Comparison of ENCODE assay signal across 8 mouse cellular contexts in the genomic region with DNA sequence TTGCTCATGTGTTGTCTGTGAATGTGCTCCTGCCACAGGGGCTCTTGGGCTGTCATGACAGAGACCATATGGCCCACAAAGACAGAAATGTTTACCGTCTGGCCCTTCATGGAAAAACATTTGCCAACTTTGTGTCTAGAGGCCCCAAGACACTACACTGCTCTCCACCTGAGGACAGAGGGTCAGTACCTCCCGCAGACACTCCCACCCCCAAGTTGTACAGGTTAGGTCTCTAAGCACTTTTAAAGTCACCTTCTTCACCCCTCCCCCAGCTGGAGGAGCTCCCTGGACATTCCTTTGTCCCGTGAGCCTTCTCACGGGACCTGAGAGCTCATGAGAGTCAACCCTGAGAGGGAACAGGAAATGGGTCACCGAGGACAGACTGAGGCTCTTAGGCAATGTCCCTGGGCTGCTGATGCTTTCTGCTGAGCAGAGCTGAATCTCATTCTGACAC. TPM values are rescaled to one million over a fixed set of nuclear protein-coding genes. Genes with fewer than 3 reads are reported as not detected.
DNase-seq lines count a peak whose midpoint lies in the region; ATAC-seq and TF ChIP-seq lines count a peak whose summit lies in the region.

No protein-coding gene starts in this region.

- no peaks in the 10 kb centered on the region for H3K36me3 ChIP-seq in heart, embryonic 12.5 days
- H3K36me3 ChIP-seq in hindbrain, embryonic 15.5 days = peaks cover 15% of the 10 kb centered on the region
- no peaks in the 10 kb centered on the region for H3K36me3 ChIP-seq in lung, postnatal 0 days (ENCODE audit: insufficient read depth, low read length)
- peaks cover 35% of the 10 kb centered on the region for H3K36me3 ChIP-seq in midbrain, postnatal 0 days (ENCODE audit: insufficient read depth, low read length)

- TF ChIP-seq CTCF in lung, postnatal 0 days (IDR thresholded peaks at IDR 0.05) = no peak
- TF ChIP-seq CTCF in midbrain, postnatal 0 days (IDR thresholded peaks at IDR 0.05) = no peak

- H3K27ac ChIP-seq in heart, embryonic 12.5 days (ENCODE audit: poor library complexity, severe bottlenecking) = no peak overlapping the region; the same call in 1 of the 2 replicates
- peak overlapping the region; percentile 64 for H3K27ac ChIP-seq in hindbrain, embryonic 15.5 days (replicated peaks)
- peak overlapping the region; percentile 94 for H3K27ac ChIP-seq in lung, postnatal 0 days (ENCODE audit: low read length)
- H3K27ac ChIP-seq in midbrain, postnatal 0 days (ENCODE audit: low read depth, low read length) = no peak overlapping the region

- peaks cover 45% of the 10 kb centered on the region for H3K4me1 ChIP-seq in heart, embryonic 12.5 days (replicated peaks)
- peaks cover 35% of the 10 kb centered on the region for H3K4me1 ChIP-seq in hindbrain, embryonic 15.5 days (replicated peaks)
- H3K4me1 ChIP-seq in lung, postnatal 0 days (ENCODE audit: insufficient read depth, low read depth, low read length) = peaks cover 26% of the 10 kb centered on the region; the same call in 1 of the 2 replicates
- no peaks in the 10 kb centered on the region for H3K4me1 ChIP-seq in midbrain, postnatal 0 days (ENCODE audit: insufficient read depth, low read length)

- H3K4me2 ChIP-seq in heart, embryonic 12.5 days = no peak overlapping the region
- no peak overlapping the region for H3K4me2 ChIP-seq in hindbrain, embryonic 15.5 days
- H3K4me2 ChIP-seq in lung, postnatal 0 days (replicated peaks; ENCODE audit: low read depth, low read length) = no peak overlapping the region
- H3K4me2 ChIP-seq in midbrain, postnatal 0 days (ENCODE audit: low read depth, low read length, poor library complexity, severe bottlenecking) = no peak overlapping the region

- H3K27me3 ChIP-seq in heart, embryonic 12.5 days (replicated peaks) = no peaks in the 10 kb centered on the region
- no peaks in the 10 kb centered on the region for H3K27me3 ChIP-seq in hindbrain, embryonic 15.5 days
- no peaks in the 10 kb centered on the region for H3K27me3 ChIP-seq in lung, postnatal 0 days (replicated peaks; ENCODE audit: insufficient read depth, low read length)
- no peaks in the 10 kb centered on the region for H3K27me3 ChIP-seq in midbrain, postnatal 0 days (ENCODE audit: insufficient read depth, low read length)

- no peak; the same call in 1 of the 2 replicates for ATAC-seq in heart, embryonic 12.5 days (ENCODE audit: insufficient number of reproducible peaks, low FRiP score)
- no peak for ATAC-seq in hindbrain, embryonic 15.5 days (ENCODE audit: low FRiP score, low read depth)
- peak; percentile 85 for ATAC-seq in lung, postnatal 0 days
- ATAC-seq in midbrain, postnatal 0 days (ENCODE audit: low FRiP score) = no peak

- 24% methylated on average over 5 of the region's 5 CpGs for WGBS in heart, embryonic 12.5 days
- WGBS in hindbrain, embryonic 15.5 days = 52% methylated on average over 5 of the region's 5 CpGs
- WGBS in lung, postnatal 0 days = 16% methylated on average over 5 of the region's 5 CpGs
- 58% methylated on average over 5 of the region's 5 CpGs for WGBS in midbrain, postnatal 0 days

- peak; percentile 99 for TF ChIP-seq EP300 in lung, postnatal 0 days (IDR thresholded peaks at IDR 0.05)

- no peaks in the 10 kb centered on the region for H3K9me3 ChIP-seq in heart, embryonic 12.5 days (replicated peaks)
- H3K9me3 ChIP-seq in hindbrain, embryonic 15.5 days = no peaks in the 10 kb centered on the region
- H3K9me3 ChIP-seq in lung, postnatal 0 days (ENCODE audit: low read length) = no peaks in the 10 kb centered on the region
- no peaks in the 10 kb centered on the region for H3K9me3 ChIP-seq in midbrain, postnatal 0 days (ENCODE audit: low read length)

- no peak overlapping the region for H3K4me3 ChIP-seq in heart, embryonic 12.5 days
- no peak overlapping the region for H3K4me3 ChIP-seq in hindbrain, embryonic 15.5 days
- H3K4me3 ChIP-seq in lung, postnatal 0 days (ENCODE audit: low read depth, low read length) = no peak overlapping the region
- no peak overlapping the region for H3K4me3 ChIP-seq in midbrain, postnatal 0 days (ENCODE audit: low read depth, low read length)

- H3K9ac ChIP-seq in heart, embryonic 12.5 days = no peak overlapping the region
- H3K9ac ChIP-seq in hindbrain, embryonic 15.5 days = no peak overlapping the region
- H3K9ac ChIP-seq in lung, postnatal 0 days (replicated peaks; ENCODE audit: low read depth) = no peak overlapping the region
- H3K9ac ChIP-seq in midbrain, postnatal 0 days (replicated peaks; ENCODE audit: low read length, poor library complexity, severe bottlenecking) = no peak overlapping the region

- peak; percentile 98 for DNase-seq in heart, adult 11 months
- DNase-seq in brain, adult 2 months (ENCODE audit: low read depth, low spot score) = peak; percentile 71
- peak; percentile 93 for DNase-seq in lung, postnatal 0 days (ENCODE audit: low spot score)
- no peak for DNase-seq in left cerebral cortex, postnatal 10 days (ENCODE audit: extremely low spot score in 1 of 2, low spot score in 2 of 2)
- DNase-seq in spleen, adult 18-20 months = no peak
- DNase-seq in midbrain, postnatal 0 days (ENCODE audit: low spot score) = no peak

- intact Hi-C loops in left cerebral cortex, postnatal 10 days (cut with DNase I) = no loop called here

RNA-seq across cellular contexts. Expression of a gene that starts 18.2 kb away (rescaled TPM):
- 4.1 and 4.3 TPM in 2 replicates for polyA plus RNA-seq in heart, embryonic 12.5 days (2016; fragmentation: Nextera tagmentation; extraction: Ambion mirVana)
- 15.2 and 17.6 TPM in 2 replicates for polyA plus RNA-seq in hindbrain, embryonic 15.5 days (2015; fragmentation: Nextera tagmentation; extraction: Ambion mirVana)
- 18.2 and 24.0 TPM in 2 replicates for polyA plus RNA-seq in lung, postnatal 0 days (2015; fragmentation: Nextera tagmentation; extraction: Ambion mirVana)
- 10 to 100 TPM; 48.4 to 51.2 TPM for total RNA-seq in left cerebral cortex, postnatal 10 days (2021)
- total RNA-seq in midbrain, postnatal 0 days (2014; rRNA removed) = 34.3 and 34.5 TPM in 2 replicates
- polyA plus RNA-seq in midbrain, postnatal 0 days (2015; fragmentation: Nextera tagmentation; extraction: Ambion mirVana) = 17.0 and 20.4 TPM in 2 replicates

RNA-seq across cellular contexts. Expression of a gene that starts 36.3 kb away (rescaled TPM):
- 12.3 and 13.8 TPM in 2 replicates for polyA plus RNA-seq in heart, embryonic 12.5 days (2016; fragmentation: Nextera tagmentation; extraction: Ambion mirVana)
- 4.0 and 4.5 TPM in 2 replicates for polyA plus RNA-seq in hindbrain, embryonic 15.5 days (2015; fragmentation: Nextera tagmentation; extraction: Ambion mirVana)
- polyA plus RNA-seq in lung, postnatal 0 days (2015; fragmentation: Nextera tagmentation; extraction: Ambion mirVana) = 18.5 and 21.2 TPM in 2 replicates
- 1 to 10 TPM; 2.9 to 4.0 TPM for total RNA-seq in left cerebral cortex, postnatal 10 days (2021)
- total RNA-seq in midbrain, postnatal 0 days (2014; rRNA removed) = 3.6 and 3.8 TPM in 2 replicates
- 3.0 and 3.5 TPM in 2 replicates for polyA plus RNA-seq in midbrain, postnatal 0 days (2015; fragmentation: Nextera tagmentation; extraction: Ambion mirVana)

RNA-seq across cellular contexts. Expression of a gene that starts 38.2 kb away (rescaled TPM):
- polyA plus RNA-seq in heart, embryonic 12.5 days (2016; fragmentation: Nextera tagmentation; extraction: Ambion mirVana) = 75.3 and 80.1 TPM in 2 replicates
- polyA plus RNA-seq in hindbrain, embryonic 15.5 days (2015; fragmentation: Nextera tagmentation; extraction: Ambion mirVana) = 120 and 124 TPM in 2 replicates
- 71.1 and 74.4 TPM in 2 replicates for polyA plus RNA-seq in lung, postnatal 0 days (2015; fragmentation: Nextera tagmentation; extraction: Ambion mirVana)
- 100 to 1,000 TPM; 312 to 326 TPM for total RNA-seq in left cerebral cortex, postnatal 10 days (2021)
- 105 and 108 TPM in 2 replicates for total RNA-seq in midbrain, postnatal 0 days (2014; rRNA removed)
- 91.7 and 106 TPM in 2 replicates for polyA plus RNA-seq in midbrain, postnatal 0 days (2015; fragmentation: Nextera tagmentation; extraction: Ambion mirVana)

RNA-seq across cellular contexts. Expression of a gene that starts 39.8 kb away (rescaled TPM):
- polyA plus RNA-seq in heart, embryonic 12.5 days (2016; fragmentation: Nextera tagmentation; extraction: Ambion mirVana) = 1.4 and 2.3 TPM in 2 replicates
- 2.7 and 3.1 TPM in 2 replicates for polyA plus RNA-seq in hindbrain, embryonic 15.5 days (2015; fragmentation: Nextera tagmentation; extraction: Ambion mirVana)
- polyA plus RNA-seq in lung, postnatal 0 days (2015; fragmentation: Nextera tagmentation; extraction: Ambion mirVana) = 12.4 and 15.7 TPM in 2 replicates
- 1 to 10 TPM; 3.1 to 3.3 TPM for total RNA-seq in left cerebral cortex, postnatal 10 days (2021)
- 5.7 and 7.0 TPM in 2 replicates for total RNA-seq in midbrain, postnatal 0 days (2014; rRNA removed)
- 6.9 and 7.5 TPM in 2 replicates for polyA plus RNA-seq in midbrain, postnatal 0 days (2015; fragmentation: Nextera tagmentation; extraction: Ambion mirVana)

Comparison
In these comparisons a context has a peak if more than half of its experiments do, and no peak if none do; other contexts are left out.
1. DNase-seq: peak in heart, adult 11 months (single experiment), brain, adult 2 months (single experiment) and lung, postnatal 0 days (single experiment); none in left cerebral cortex, postnatal 10 days (0 of 2), spleen, adult 18-20 months (0 of 2) and midbrain, postnatal 0 days (single experiment).
2. H3K27ac ChIP-seq: peak in hindbrain, embryonic 15.5 days (single experiment) and lung, postnatal 0 days (single experiment); none in heart, embryonic 12.5 days (single experiment) and midbrain, postnatal 0 days (single experiment).